Mouse (Mus musculus) CH12.LX (cell line): ENCODE results near the gene Ush2a.

Experiments
- CTCF ChIP-seq, 2 experiments: IDR thresholded peaks in 1 of 2; conservative IDR thresholded peaks in 1 of 2; 2 replicates each; pipeline ENCODE4 v1.5.1; 2011 to 2012; ENCODE audit warnings: low read depth in 2 of 2, low read length in 2 of 2, improper control_type of control experiment in 1 of 2, inconsistent platforms in 1 of 2, mild to moderate bottlenecking in 1 of 2, moderate library complexity in 1 of 2
- E2F4 ChIP-seq: IDR thresholded peaks from 2 replicates; pipeline ENCODE4 v1.6.1; 2011; ENCODE audit warnings: low read depth, low read length, improper control_type of control experiment; ENCODE audit not compliant: insufficient replicate concordance
- EP300 ChIP-seq: IDR thresholded peaks from 2 replicates; pipeline ENCODE4 v1.6.1; 2011; ENCODE audit warnings: low read length, improper control_type of control experiment
- RCOR1 ChIP-seq: conservative IDR thresholded peaks from 2 replicates; pipeline ENCODE4 v1.6.1; 2012; ENCODE audit warnings: low read depth, mild to moderate bottlenecking, inconsistent platforms, low read length, improper control_type of control experiment

DNA sequence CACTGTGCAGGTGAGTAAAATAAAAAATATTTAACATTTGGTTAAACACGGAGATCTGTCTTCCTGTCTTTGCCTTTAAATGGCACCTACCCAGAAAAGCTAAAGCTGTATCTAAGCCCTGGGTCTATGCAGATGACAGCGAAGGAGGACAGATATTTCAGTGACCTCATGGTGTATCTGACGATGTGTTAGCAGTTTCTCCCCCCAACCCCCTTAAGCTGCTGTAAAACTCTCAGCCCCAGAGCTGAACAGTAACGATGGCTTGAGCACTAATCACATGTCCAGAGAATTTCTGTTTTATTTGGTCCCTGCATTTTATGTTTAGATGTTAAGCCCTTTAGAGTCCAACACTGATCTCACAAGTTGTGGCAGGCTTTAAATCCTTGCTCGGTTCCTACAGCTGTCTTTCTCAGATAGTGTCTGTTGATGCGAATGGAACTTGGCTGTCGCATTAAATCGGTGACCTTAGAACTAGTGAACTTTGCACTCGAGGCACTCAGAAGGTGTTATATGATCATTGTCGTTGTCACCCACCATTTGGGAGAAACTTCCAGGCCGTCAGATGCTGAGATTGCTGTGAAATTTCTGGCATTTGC lies 5.4 kb downstream of the Ush2a start:
- TF ChIP-seq CTCF (conservative IDR thresholded peaks at IDR 0.05 in 1 of 2, IDR thresholded peaks at IDR 0.05 in 1 of 2; ENCODE audit: low read depth in 2 of 2, low read length in 2 of 2) (no peak), RCOR1 (no peak), EP300 (no peak), E2F4 (no peak)
